Mouse (Mus musculus) CH12.LX (cell line): ENCODE measurements around the gene Prickle3.

Source experiments
- CHD2 ChIP-seq: IDR thresholded peaks from 2 replicates; pipeline ENCODE4 v1.6.1; 2011; ENCODE audit warnings: low read length, improper control_type of control experiment
- CTCF ChIP-seq, 2 experiments: IDR thresholded peaks in 1 of 2; conservative IDR thresholded peaks in 1 of 2; 2 replicates each; pipeline ENCODE4 v1.5.1; 2011 to 2012; ENCODE audit warnings: low read depth in 2 of 2, low read length in 2 of 2, improper control_type of control experiment in 1 of 2, inconsistent platforms in 1 of 2, mild to moderate bottlenecking in 1 of 2, moderate library complexity in 1 of 2
- EP300 ChIP-seq: IDR thresholded peaks from 2 replicates; pipeline ENCODE4 v1.6.1; 2011; ENCODE audit warnings: low read length, improper control_type of control experiment
- JUND ChIP-seq: conservative IDR thresholded peaks from 2 replicates; pipeline ENCODE4 v1.6.1; 2011; ENCODE audit warnings: low read depth, low read length, improper control_type of control experiment
- MAFK ChIP-seq: IDR thresholded peaks from 2 replicates; pipeline ENCODE4 v1.6.1; 2011; ENCODE audit warnings: low read length, improper control_type of control experiment; ENCODE audit not compliant: insufficient replicate concordance
- MAX ChIP-seq: IDR thresholded peaks from 2 replicates; pipeline ENCODE4 v1.6.1; 2011; ENCODE audit warnings: low read length, improper control_type of control experiment
- MAZ ChIP-seq: IDR thresholded peaks from 2 replicates; pipeline ENCODE4 v1.6.1; 2012; ENCODE audit warnings: low read depth, mild to moderate bottlenecking, inconsistent platforms, low read length, improper control_type of control experiment, moderate library complexity
- MEF2A ChIP-seq: IDR thresholded peaks from 2 replicates; pipeline ENCODE4 v1.6.1; 2014; ENCODE audit warnings: low read depth, mild to moderate bottlenecking, inconsistent platforms, low read length, improper control_type of control experiment, borderline replicate concordance
- NELFE ChIP-seq: IDR thresholded peaks from 2 replicates; pipeline ENCODE4 v1.6.1; 2011; ENCODE audit warnings: low read depth, low read length, improper control_type of control experiment
- PAX5 ChIP-seq: IDR thresholded peaks from 2 replicates; pipeline ENCODE4 v1.6.1; 2012; ENCODE audit warnings: low read length, inconsistent platforms, mixed read lengths
- POLR2A ChIP-seq: IDR thresholded peaks from 2 replicates; pipeline ENCODE4 v1.6.1; 2011; ENCODE audit warnings: low read depth, mild to moderate bottlenecking, improper control_type of control experiment, low read length
- POLR2AphosphoS2 ChIP-seq: IDR thresholded peaks from 2 replicates; pipeline ENCODE4 v1.6.1; 2011; ENCODE audit warnings: low read depth, low read length, improper control_type of control experiment
- SMC3 ChIP-seq: IDR thresholded peaks from 2 replicates; pipeline ENCODE4 v1.6.1; 2011; ENCODE audit warnings: low read depth, low read length, improper control_type of control experiment
- TBP ChIP-seq: conservative IDR thresholded peaks from 2 replicates; pipeline ENCODE4 v1.6.1; 2011; ENCODE audit warnings: low read depth, low read length, improper control_type of control experiment

DNA sequence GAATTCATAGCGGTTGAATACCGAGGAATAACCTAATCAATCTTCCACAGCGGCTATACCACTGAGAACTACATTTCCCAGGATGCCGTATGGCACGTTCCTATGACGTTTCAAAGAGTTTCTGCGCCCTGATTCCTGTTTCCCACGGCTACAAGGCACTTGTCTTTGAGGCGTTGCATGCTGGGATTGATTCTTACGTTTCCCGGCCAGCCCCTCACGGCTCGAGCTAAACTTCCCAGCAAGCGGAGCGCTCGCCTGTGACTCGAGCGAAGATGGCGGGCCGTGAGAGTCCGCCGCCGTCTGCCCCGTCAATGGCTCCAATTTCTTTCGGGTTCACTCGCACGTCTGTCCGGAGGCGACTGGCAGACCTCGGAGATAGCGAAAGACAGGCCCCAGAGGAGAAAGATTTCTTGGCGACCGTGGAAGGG is 39.9 kb downstream of the Prickle3 start, which contains the start of gene Gpkow:
- TF ChIP-seq NELFE (peak; percentile 79), POLR2AphosphoS2 (peak; percentile 38; the same call in 1 of the 2 replicates), MAFK (no peak), MEF2A (peak; percentile 15; the same call in 1 of the 2 replicates), CTCF (conservative IDR thresholded peaks at IDR 0.05 in 1 of 2, IDR thresholded peaks at IDR 0.05 in 1 of 2; ENCODE audit: low read depth in 2 of 2, low read length in 2 of 2) (no peak), POLR2A (peak; percentile 83), PAX5 (no peak), MAX (no peak; the same call in 1 of the 2 replicates), EP300 (no peak), TBP (0 out of 2 replicates have a peak, but pooled peaks have one; percentile 19), SMC3 (no peak), CHD2 (no peak), JUND (no peak), MAZ (no peak)
